Mouse (Mus musculus): Measurements from ENCODE around the gene H2-Oa.
"Not testable (repeated sequence)": the region's sequence is repeated elsewhere in the genome, so short reads cannot be mapped to it uniquely, and the experiment has no call there.

H2-Oa gene

DNA sequence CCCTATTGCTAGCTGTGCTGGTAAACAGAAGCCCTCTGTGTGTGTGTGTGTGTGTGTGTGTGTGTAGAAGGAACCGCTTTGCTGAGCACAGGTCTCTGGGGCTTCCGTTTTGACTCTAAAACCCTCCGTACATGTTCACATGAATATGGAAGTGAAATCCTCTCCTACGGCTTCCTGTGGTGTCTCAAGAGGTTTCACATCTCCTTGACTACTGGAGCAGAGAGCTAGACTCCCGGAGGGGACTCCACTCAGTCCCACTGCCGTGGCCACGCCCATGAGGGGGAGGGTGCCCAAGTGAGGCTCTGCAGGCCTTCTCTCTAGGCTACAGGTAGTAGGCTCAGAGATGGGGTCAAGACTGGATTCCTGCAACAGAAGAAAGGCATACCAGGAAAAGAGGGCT is 50.9 kb downstream of the H2-Oa start, which contains the start of gene H2-DMb2:
Gene H2-DMb2 (plus strand): TSS at position 275 of the 400 bp plus-strand sequence.
- peak in 1 of 2 experiments; percentile 68 for DNase-seq (ENCODE audit: low spot score in 2 of 2)

DNA sequence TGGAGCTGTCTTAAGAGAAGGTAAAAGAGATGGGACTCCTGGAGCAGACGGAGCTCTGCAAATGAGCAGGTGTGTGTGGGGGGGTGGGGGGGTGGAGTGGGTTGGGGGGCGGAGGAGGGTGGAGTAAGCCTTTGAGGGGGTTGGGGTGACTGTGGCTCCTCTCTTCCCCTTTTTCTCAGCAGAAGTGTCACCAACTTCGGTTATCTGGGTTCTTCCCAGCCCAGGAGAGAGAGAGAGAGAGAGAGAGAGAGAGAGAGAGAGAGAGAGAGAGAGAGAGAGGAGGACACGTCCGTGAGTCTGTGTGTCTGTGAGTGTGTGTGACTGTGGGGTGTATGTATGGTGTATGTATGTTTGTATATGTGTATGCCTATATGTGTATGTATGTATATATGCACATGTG is 51.3 kb downstream of the H2-Oa start:
- DNase-seq (ENCODE audit: low spot score in 2 of 2): no peak

DNA sequence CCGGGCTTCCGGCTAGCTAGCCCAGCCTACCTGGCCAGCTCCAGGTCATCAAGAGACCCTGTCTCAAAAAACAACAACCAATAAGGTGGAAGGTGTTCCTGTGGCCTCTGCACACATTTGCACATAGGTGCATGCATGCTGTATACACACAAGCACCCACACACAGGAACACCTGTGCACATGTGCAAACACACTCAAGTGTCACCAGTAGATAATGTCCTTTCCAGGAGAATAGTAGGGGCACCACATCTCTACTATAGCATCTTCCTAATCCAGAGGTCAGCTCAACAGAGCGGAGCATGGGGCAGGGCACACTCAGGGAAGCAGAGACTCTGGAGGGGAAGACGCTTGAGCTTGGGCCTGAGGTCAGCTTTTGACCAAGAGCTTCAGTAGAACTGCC is 52.1 kb downstream of the H2-Oa start:
- not testable (repeated sequence) for DNase-seq (ENCODE audit: low spot score in 2 of 2)
